Mouse (Mus musculus): ENCODE results near the gene Acvr1.

DNA sequence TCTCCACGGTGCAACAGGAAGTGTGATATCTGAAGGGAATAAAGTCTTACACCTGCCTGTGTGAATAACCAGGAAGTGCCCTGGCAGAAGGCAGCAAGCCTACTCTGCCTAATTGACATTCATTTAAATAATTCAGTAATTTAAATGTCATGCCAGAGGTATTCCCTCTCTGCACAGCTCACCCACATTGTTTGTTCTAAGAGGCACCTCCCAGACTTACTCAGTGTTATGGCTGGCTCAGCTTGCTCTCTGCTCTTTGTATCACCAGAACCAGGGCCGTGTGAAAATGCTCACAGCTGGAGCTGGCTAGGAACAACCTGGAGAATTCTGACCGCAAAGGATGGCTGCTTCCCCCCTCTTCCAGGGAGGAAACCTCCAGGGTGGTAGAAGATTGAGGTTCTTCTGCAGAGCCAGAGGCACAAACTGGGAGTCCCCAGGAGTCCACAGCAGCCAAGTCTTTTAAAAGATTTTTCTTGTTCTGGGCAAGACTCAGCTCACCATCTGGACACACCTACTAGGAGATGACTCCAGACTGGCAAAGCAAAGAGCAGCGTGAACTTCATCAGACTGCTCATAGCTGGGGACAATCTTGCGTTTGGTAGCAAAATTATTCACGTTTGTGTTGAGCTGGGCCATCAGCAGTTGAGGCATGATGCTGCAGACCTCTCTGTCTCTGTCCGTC is 82.5 kb downstream of the Acvr1 start:
- no peak for TF ChIP-seq CTCF (conservative IDR thresholded peaks at IDR 0.05; ENCODE audit: low read length)
- no peak for TF ChIP-seq NANOG (IDR thresholded peaks at IDR 0.05; ENCODE audit: borderline replicate concordance, low read length)
